Mouse (Mus musculus) neutrophil, adult 59 days (primary cell): ENCODE results near the gene Myb. TPM values are rescaled to one million over a fixed set of nuclear protein-coding genes. Genes with fewer than 3 reads are reported as not detected.

Source experiments
- total RNA-seq, 2 experiments: library from RNA; stranded (reverse); gene quantifications; 1 replicate in 1 of 2; 2 replicates in 1 of 2; pipeline ENCODE4 v1.2.4; 2023

Gene Myb
- 10 to 100 TPM; 56.3 to 60.9 TPM for total RNA-seq

DNA sequence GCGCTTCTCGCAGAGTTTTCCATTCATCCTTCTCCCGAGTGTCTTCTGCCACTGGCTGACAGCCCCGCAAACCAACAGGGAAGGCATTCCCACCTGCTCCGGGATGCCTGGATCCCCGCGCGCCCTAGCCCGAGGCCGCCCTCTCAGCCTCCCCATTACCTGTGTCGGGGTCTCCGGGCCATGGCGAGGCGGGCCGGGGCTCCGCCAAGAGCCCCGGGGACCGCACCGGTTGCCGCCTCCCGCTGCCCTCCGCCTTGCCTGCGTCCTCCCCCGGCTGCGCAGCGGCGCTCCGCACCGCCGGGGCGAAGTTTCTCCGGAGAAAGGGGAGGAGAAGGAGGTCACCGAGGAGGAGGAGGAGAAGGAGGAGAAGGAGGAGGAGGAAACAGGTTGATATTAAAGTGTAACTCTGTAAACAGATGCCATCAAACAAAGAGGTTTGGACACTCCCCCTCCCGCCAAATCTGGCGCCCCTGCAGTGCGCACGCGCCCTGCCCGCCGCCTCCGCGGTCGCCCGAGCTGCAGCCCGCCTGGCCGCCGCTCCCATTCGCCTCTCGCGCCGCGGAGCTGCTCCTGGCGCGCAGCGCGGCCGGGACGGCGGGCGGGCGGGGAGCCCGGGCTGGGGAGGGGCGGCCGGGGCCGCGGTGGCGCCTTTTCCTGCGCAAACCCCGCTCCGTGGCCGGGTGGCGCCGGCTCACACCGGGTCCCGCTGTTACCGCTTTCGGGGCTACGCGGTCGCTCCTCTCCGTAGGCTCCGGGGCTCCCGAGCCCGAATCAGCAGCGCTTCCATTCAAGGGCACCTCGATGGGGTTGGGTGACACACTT lies at the start of gene Myb:
TSS of gene Myb (minus strand) at position 448 of the 822 bp plus-strand sequence.

Other genes starting within 250 kb of the Myb start
- gene Ahi1, start 208.4 kb downstream of the Myb start, total RNA-seq = 1 to 10 TPM; 5.8 to 6.8 TPM
- 10 to 100 TPM; 38.6 to 49.3 TPM for gene Hbs1l, start 135.0 kb upstream of the Myb start, total RNA-seq
- not detected for gene Aldh8a1, start 216.3 kb upstream of the Myb start, total RNA-seq